In the genomic region with DNA sequence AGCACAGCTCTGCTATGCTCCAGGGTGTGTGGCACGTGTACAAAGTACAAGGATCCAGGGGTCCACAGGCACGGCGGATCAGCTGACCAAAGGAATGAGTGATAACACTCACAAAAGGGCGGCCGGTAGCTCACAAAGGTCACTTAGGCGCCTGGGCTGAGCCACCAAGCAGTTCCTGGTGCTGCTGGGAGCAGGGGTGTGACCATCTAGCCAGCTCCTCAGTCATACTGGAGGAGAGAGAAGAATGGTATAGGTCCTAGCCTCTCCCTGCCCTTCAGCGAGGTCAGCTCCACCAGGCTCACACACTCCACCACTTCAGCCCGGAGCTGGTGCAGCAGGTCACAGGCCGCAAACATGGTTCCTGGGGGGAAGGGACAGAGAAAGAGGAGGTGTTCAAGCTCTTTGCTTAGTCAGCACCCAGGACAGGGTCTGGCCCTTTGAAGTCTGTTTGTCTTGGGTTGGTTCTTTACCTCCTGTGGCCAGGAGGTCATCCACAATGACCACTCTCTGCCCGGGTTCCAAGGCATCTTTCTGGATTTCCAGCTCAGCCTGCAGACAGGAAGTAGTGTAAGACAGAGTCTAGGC, we compare ENCODE assay signal across 8 mouse cellular contexts. TPM values are rescaled to one million over a fixed set of nuclear protein-coding genes. Genes with fewer than 3 reads are reported as not detected.
A peak's percentile ranks its signal among the peaks of the same experiment; 100 is the strongest.
DNase-seq lines count a peak whose midpoint lies in the region; ATAC-seq and TF ChIP-seq lines count a peak whose summit lies in the region.

No protein-coding gene starts in this region.

- peaks cover 41% of the 10 kb centered on the region for H3K36me3 ChIP-seq in ES-Bruce4 (ENCODE audit: control insufficient read depth, insufficient read depth, low read length, poor library complexity, severe bottlenecking)
- no peaks in the 10 kb centered on the region; the same call in 1 of the 2 replicates for H3K36me3 ChIP-seq in hindbrain, postnatal 0 days (ENCODE audit: insufficient read depth, low read length)
- H3K36me3 ChIP-seq in liver, embryonic 16.5 days (ENCODE audit: control insufficient read depth, insufficient read depth), result peaks cover 30% of the 10 kb centered on the region

- 44% methylated on average over 10 of the region's 10 CpGs for WGBS in hindbrain, postnatal 0 days
- 33% methylated on average over 10 of the region's 10 CpGs for WGBS in liver, embryonic 16.5 days (ENCODE audit: insufficient replicate concordance)

- no peak for TF ChIP-seq POLR2A in ES-Bruce4 (IDR thresholded peaks at IDR 0.05; ENCODE audit: insufficient read depth, low read length)

- no peaks in the 10 kb centered on the region for H3K27me3 ChIP-seq in ES-Bruce4 (ENCODE audit: control insufficient read depth, insufficient read depth, low read length, poor library complexity, severe bottlenecking)
- H3K27me3 ChIP-seq in hindbrain, postnatal 0 days (ENCODE audit: insufficient read depth, low read length), result no peaks in the 10 kb centered on the region
- no peaks in the 10 kb centered on the region for H3K27me3 ChIP-seq in liver, embryonic 16.5 days (ENCODE audit: control insufficient read depth, insufficient read depth, low read depth, low read length)

- H3K4me1 ChIP-seq in ES-Bruce4 (ENCODE audit: control insufficient read depth, insufficient read depth, low read length), result peaks cover 12% of the 10 kb centered on the region
- peaks cover 24% of the 10 kb centered on the region for H3K4me1 ChIP-seq in hindbrain, postnatal 0 days (ENCODE audit: insufficient read depth, low read length)
- peaks cover 57% of the 10 kb centered on the region for H3K4me1 ChIP-seq in liver, embryonic 16.5 days (ENCODE audit: control insufficient read depth, low read depth, low read length)

- peak overlapping the region; percentile 95; the same call in 1 of the 2 replicates for H3K4me3 ChIP-seq in gastrocnemius, adult 2 months
- H3K4me3 ChIP-seq in ES-Bruce4 (ENCODE audit: low read depth, low read length), result peak overlapping the region; percentile 93
- H3K4me3 ChIP-seq in hindbrain, postnatal 0 days (ENCODE audit: low read length), result no peak overlapping the region
- H3K4me3 ChIP-seq in liver, embryonic 16.5 days (ENCODE audit: low read depth, low read length), result peak overlapping the region; percentile 68

- peak overlapping the region; percentile 11; the same call in 1 of the 2 replicates for H3K9ac ChIP-seq in ES-Bruce4 (ENCODE audit: low read depth, poor library complexity, severe bottlenecking)
- H3K9ac ChIP-seq in hindbrain, postnatal 0 days (replicated peaks; ENCODE audit: low read length), result no peak overlapping the region
- peak overlapping the region; percentile 70; the same call in 1 of the 2 replicates for H3K9ac ChIP-seq in liver, embryonic 16.5 days (ENCODE audit: low read depth, low read length)

- no peaks in the 10 kb centered on the region for H3K9me3 ChIP-seq in ES-Bruce4 (replicated peaks; ENCODE audit: control insufficient read depth, insufficient read depth, low read length, poor library complexity, severe bottlenecking)
- H3K9me3 ChIP-seq in hindbrain, postnatal 0 days (ENCODE audit: low read length), result no peaks in the 10 kb centered on the region
- H3K9me3 ChIP-seq in liver, embryonic 16.5 days (replicated peaks; ENCODE audit: control insufficient read depth, low read length), result no peaks in the 10 kb centered on the region

- no peak for ATAC-seq in hindbrain, postnatal 0 days
- ATAC-seq in liver, embryonic 16.5 days (ENCODE audit: low read depth), result peak; percentile 61

- TF ChIP-seq CTCF in gastrocnemius, adult 2 months (IDR thresholded peaks at IDR 0.05), result no peak
- TF ChIP-seq CTCF in ES-Bruce4 (IDR thresholded peaks at IDR 0.05; ENCODE audit: low read depth, low read length), result no peak
- no peak for TF ChIP-seq CTCF in hindbrain, postnatal 0 days (IDR thresholded peaks at IDR 0.05; ENCODE audit: low read depth)

- intact Hi-C loops in gastrocnemius, adult 2 months (cut with DNase I), result no loop called here

- DNase-seq in gastrocnemius, adult 2 months, result no peak
- DNase-seq in gastrocnemius, postnatal 25 days, result no peak
- no peak for DNase-seq in hindbrain, postnatal 0 days (ENCODE audit: low spot score)
- DNase-seq in frontal cortex, postnatal 25 days (ENCODE audit: low spot score in 2 of 2), result no peak
- no peak for DNase-seq in layer of hippocampus, postnatal 14 days (ENCODE audit: low spot score in 2 of 2)
- no peak for DNase-seq in cerebellum, adult 11 months

- TF ChIP-seq EP300 in ES-Bruce4 (IDR thresholded peaks at IDR 0.05; ENCODE audit: insufficient read depth, low read depth, low read length), result peak; percentile 64; the same call in 1 of the 2 replicates

- peak overlapping the region; percentile 74 for H3K4me2 ChIP-seq in hindbrain, postnatal 0 days (ENCODE audit: low read depth, low read length)
- H3K4me2 ChIP-seq in liver, embryonic 16.5 days (ENCODE audit: low read depth, low read length), result peak overlapping the region; percentile 77

- peak overlapping the region; percentile 48 for H3K27ac ChIP-seq in gastrocnemius, adult 2 months
- H3K27ac ChIP-seq in ES-Bruce4 (ENCODE audit: insufficient read depth, low read length), result peak overlapping the region; percentile 65
- H3K27ac ChIP-seq in hindbrain, postnatal 0 days, result no peak overlapping the region
- peak overlapping the region; percentile 76 for H3K27ac ChIP-seq in liver, embryonic 16.5 days (ENCODE audit: low read length)

RNA-seq across cellular contexts. Expression of gene Aprt, which starts 1.9 kb away (rescaled TPM):
- 10 to 100 TPM; 40.5 to 44.8 TPM for total RNA-seq in gastrocnemius, adult 2 months (2021)
- 10 to 100 TPM; 35.7 to 36.9 TPM for total RNA-seq in gastrocnemius, postnatal 25 days (2021)
- polyA plus RNA-seq in ES-Bruce4 (2011; ENCODE audit: insufficient read depth, insufficient read length, low read depth, missing spikeins), result 325 and 344 TPM in 2 replicates
- total RNA-seq in hindbrain, postnatal 0 days (2014; rRNA removed), result 113 and 123 TPM in 2 replicates
- polyA plus RNA-seq in hindbrain, postnatal 0 days (2015; fragmentation: Nextera tagmentation; extraction: Ambion mirVana), result 183 and 189 TPM in 2 replicates
- 196 and 204 TPM in 2 replicates for polyA plus RNA-seq in liver, embryonic 16.5 days (2015; fragmentation: Nextera tagmentation; extraction: Ambion mirVana)
- 10 to 100 TPM; 74.0 to 82.4 TPM for total RNA-seq in layer of hippocampus, postnatal 14 days (2021)

RNA-seq across cellular contexts. Expression of gene Cdt1, which starts 6.9 kb away (rescaled TPM):
- 1 to 10 TPM in 1 of 2 experiments, under 1 TPM in 1; 0.78 to 1.5 TPM for total RNA-seq in gastrocnemius, adult 2 months (2021)
- 1 to 10 TPM in 1 of 2 experiments, under 1 TPM in 1; 0.82 to 1.1 TPM for total RNA-seq in gastrocnemius, postnatal 25 days (2021)
- 63.7 and 68.6 TPM in 2 replicates for polyA plus RNA-seq in ES-Bruce4 (2011; ENCODE audit: insufficient read depth, insufficient read length, low read depth, missing spikeins)
- 24.9 and 26.3 TPM in 2 replicates for total RNA-seq in hindbrain, postnatal 0 days (2014; rRNA removed)
- 10.7 and 11.7 TPM in 2 replicates for polyA plus RNA-seq in hindbrain, postnatal 0 days (2015; fragmentation: Nextera tagmentation; extraction: Ambion mirVana)
- 34.7 and 41.1 TPM in 2 replicates for polyA plus RNA-seq in liver, embryonic 16.5 days (2015; fragmentation: Nextera tagmentation; extraction: Ambion mirVana)
- 1 to 10 TPM; 2.0 to 2.9 TPM for total RNA-seq in layer of hippocampus, postnatal 14 days (2021)

RNA-seq across cellular contexts. Expression of gene Piezo1, which starts 23.6 kb away (rescaled TPM):
- total RNA-seq in gastrocnemius, adult 2 months (2021), result 10 to 100 TPM; 11.3 to 25.5 TPM
- 10 to 100 TPM; 12.3 to 14.0 TPM for total RNA-seq in gastrocnemius, postnatal 25 days (2021)
- 59.4 and 61.6 TPM in 2 replicates for polyA plus RNA-seq in ES-Bruce4 (2011; ENCODE audit: insufficient read depth, insufficient read length, low read depth, missing spikeins)
- 10.0 and 17.5 TPM in 2 replicates for total RNA-seq in hindbrain, postnatal 0 days (2014; rRNA removed)
- polyA plus RNA-seq in hindbrain, postnatal 0 days (2015; fragmentation: Nextera tagmentation; extraction: Ambion mirVana), result 1.2 and 1.3 TPM in 2 replicates
- 11.3 and 15.5 TPM in 2 replicates for polyA plus RNA-seq in liver, embryonic 16.5 days (2015; fragmentation: Nextera tagmentation; extraction: Ambion mirVana)
- total RNA-seq in layer of hippocampus, postnatal 14 days (2021), result 1 to 10 TPM; 5.1 to 6.5 TPM

RNA-seq across cellular contexts. Expression of gene Galns, which starts 36.5 kb away (rescaled TPM):
- 1 to 10 TPM; 1.0 to 1.1 TPM for total RNA-seq in gastrocnemius, adult 2 months (2021)
- 1 to 10 TPM; 1.3 to 1.8 TPM for total RNA-seq in gastrocnemius, postnatal 25 days (2021)
- 11.9 and 12.8 TPM in 2 replicates for polyA plus RNA-seq in ES-Bruce4 (2011; ENCODE audit: insufficient read depth, insufficient read length, low read depth, missing spikeins)
- total RNA-seq in hindbrain, postnatal 0 days (2014; rRNA removed), result 12.0 and 14.2 TPM in 2 replicates
- 9.1 and 10.0 TPM in 2 replicates for polyA plus RNA-seq in hindbrain, postnatal 0 days (2015; fragmentation: Nextera tagmentation; extraction: Ambion mirVana)
- polyA plus RNA-seq in liver, embryonic 16.5 days (2015; fragmentation: Nextera tagmentation; extraction: Ambion mirVana), result 8.1 and 8.6 TPM in 2 replicates
- total RNA-seq in layer of hippocampus, postnatal 14 days (2021), result 10 to 100 TPM; 10.9 to 11.0 TPM

RNA-seq across cellular contexts. Expression of gene Trappc2l, which starts 36.7 kb away (rescaled TPM):
- total RNA-seq in gastrocnemius, adult 2 months (2021), result 10 to 100 TPM; 39.3 to 45.5 TPM
- total RNA-seq in gastrocnemius, postnatal 25 days (2021), result 10 to 100 TPM; 37.9 to 40.3 TPM
- polyA plus RNA-seq in ES-Bruce4 (2011; ENCODE audit: insufficient read depth, insufficient read length, low read depth, missing spikeins), result 19.3 and 30.5 TPM in 2 replicates
- total RNA-seq in hindbrain, postnatal 0 days (2014; rRNA removed), result 7.6 and 11.4 TPM in 2 replicates
- 117 and 130 TPM in 2 replicates for polyA plus RNA-seq in hindbrain, postnatal 0 days (2015; fragmentation: Nextera tagmentation; extraction: Ambion mirVana)
- 21.5 and 22.8 TPM in 2 replicates for polyA plus RNA-seq in liver, embryonic 16.5 days (2015; fragmentation: Nextera tagmentation; extraction: Ambion mirVana)
- 10 to 100 TPM; 75.0 to 78.4 TPM for total RNA-seq in layer of hippocampus, postnatal 14 days (2021)
